Mouse (Mus musculus): ENCODE results near the gene Pecam1. TPM values are rescaled to one million over a fixed set of nuclear protein-coding genes. Genes with fewer than 3 reads are reported as not detected.
A peak's percentile ranks its signal among the peaks of the same experiment; 100 is the strongest.

Pecam1 gene
- 14.8 and 15.5 TPM in 2 replicates for polyA plus RNA-seq (2016; fragmentation: Nextera tagmentation; extraction: Ambion mirVana)

GRCm38 (mm10) chr11:106750121-106750751 lies at the start of gene Pecam1:
TSS of gene Pecam1 (minus strand) at chr11:106750628.
- no peaks in the 10 kb centered on the region for H3K27me3 ChIP-seq
- H3K9me3 ChIP-seq = 0 out of 2 replicates have a peak, but pooled peaks cover 5% of the 10 kb centered on the region
- H3K27ac ChIP-seq = no peak within 1 kb of the TSS
- no peaks in the 10 kb centered on the region for H3K4me1 ChIP-seq
- 90% methylated on average over 13 of the region's 13 CpGs for WGBS
- no peaks in the 10 kb centered on the region for H3K36me3 ChIP-seq (replicated peaks)
- no peak for ATAC-seq (ENCODE audit: low FRiP score)
- H3K4me3 ChIP-seq (replicated peaks) = no peak within 1 kb of the TSS
- H3K9ac ChIP-seq = no peak within 1 kb of the TSS
- H3K4me2 ChIP-seq = no peak within 1 kb of the TSS

GRCm38 (mm10) chr11:106795679-106796078 lies 45.3 kb upstream of the Pecam1 start:
- H3K4me2 ChIP-seq = no peak overlapping the region
- no peak overlapping the region for H3K27ac ChIP-seq
- no peak overlapping the region for H3K4me3 ChIP-seq (replicated peaks)
- 79% methylated on average over 9 of the region's 9 CpGs for WGBS
- H3K27me3 ChIP-seq = no peaks in the 10 kb centered on the region
- peaks cover 3% of the 10 kb centered on the region; the same call in 1 of the 2 replicates for H3K9me3 ChIP-seq
- H3K4me1 ChIP-seq = no peaks in the 10 kb centered on the region
- peaks cover 75% of the 10 kb centered on the region for H3K36me3 ChIP-seq (replicated peaks)
- H3K9ac ChIP-seq = no peak overlapping the region
- ATAC-seq (ENCODE audit: low FRiP score) = no peak

GRCm38 (mm10) chr11:106793846-106794245 lies 43.4 kb upstream of the Pecam1 start:
- Histone ChIP-seq H3K4me1 (peaks cover 9% of the 10 kb centered on the region), H3K27me3 (no peaks in the 10 kb centered on the region), H3K4me3 (replicated peaks) (no peak overlapping the region), H3K4me2 (no peak overlapping the region), H3K27ac (no peak overlapping the region), H3K36me3 (replicated peaks) (peaks cover 57% of the 10 kb centered on the region), H3K9me3 (peaks cover 3% of the 10 kb centered on the region; the same call in 1 of the 2 replicates), H3K9ac (no peak overlapping the region)
- 80% methylated on average over 4 of the region's 4 CpGs for WGBS
- ATAC-seq (ENCODE audit: low FRiP score) = no peak

GRCm38 (mm10) chr11:106789649-106790048 lies 39.2 kb upstream of the Pecam1 start:
- 0% methylated on average over 6 of the region's 6 CpGs for WGBS

GRCm38 (mm10) chr11:106788775-106789459 lies 38.5 kb upstream of the Pecam1 start, which contains the start of the genes Ddx5 and Cep95:
TSS of gene Ddx5 (minus strand) at chr11:106789185.
TSS of gene Cep95 (plus strand) at chr11:106789252.
- Histone ChIP-seq H3K27me3 (no peaks in the 10 kb centered on the region), H3K4me3 (replicated peaks) (peak within 1 kb of the TSS; percentile 93), H3K36me3 (replicated peaks) (peaks cover 47% of the 10 kb centered on the region), H3K4me1 (peaks cover 25% of the 10 kb centered on the region), H3K9ac (peak within 1 kb of the TSS; percentile 97), H3K4me2 (peak within 1 kb of the TSS; percentile 80), H3K27ac (peak within 1 kb of the TSS; percentile 98), H3K9me3 (no peaks in the 10 kb centered on the region)
- under 1% methylated on average over 58 of the region's 58 CpGs for WGBS
- peak; percentile 93 for ATAC-seq (ENCODE audit: low FRiP score)

More at GRCm38 (mm10) chr11:106789649-106790048, 39.2 kb upstream of the Pecam1 start:
- peak overlapping the region; percentile 97 for H3K9ac ChIP-seq
- peaks cover 22% of the 10 kb centered on the region for H3K4me1 ChIP-seq
- H3K36me3 ChIP-seq (replicated peaks) = peaks cover 47% of the 10 kb centered on the region
- H3K9me3 ChIP-seq = no peaks in the 10 kb centered on the region
- H3K4me3 ChIP-seq (replicated peaks) = peak overlapping the region; percentile 93
- no peaks in the 10 kb centered on the region for H3K27me3 ChIP-seq
- no peak for ATAC-seq (ENCODE audit: low FRiP score)
- H3K27ac ChIP-seq = peak overlapping the region; percentile 98
- peak overlapping the region; percentile 80 for H3K4me2 ChIP-seq

GRCm38 (mm10) chr11:106788026-106788774 lies 37.8 kb upstream of the Pecam1 start:
- H3K27ac ChIP-seq = peak overlapping the region; percentile 98
- H3K36me3 ChIP-seq (replicated peaks) = peaks cover 47% of the 10 kb centered on the region
- WGBS = under 1% methylated on average over 72 of the region's 79 CpGs
- H3K4me1 ChIP-seq = peaks cover 29% of the 10 kb centered on the region
- peak overlapping the region; percentile 80 for H3K4me2 ChIP-seq
- ATAC-seq (ENCODE audit: low FRiP score) = peak; percentile 86
- H3K4me3 ChIP-seq (replicated peaks) = peak overlapping the region; percentile 93
- no peaks in the 10 kb centered on the region for H3K27me3 ChIP-seq
- peak overlapping the region; percentile 97 for H3K9ac ChIP-seq
- H3K9me3 ChIP-seq = no peaks in the 10 kb centered on the region

GRCm38 (mm10) chr11:106787131-106788025 lies 37.0 kb upstream of the Pecam1 start:
- WGBS = under 1% methylated on average over 62 of the region's 65 CpGs
- peaks cover 47% of the 10 kb centered on the region for H3K36me3 ChIP-seq (replicated peaks)

GRCm38 (mm10) chr11:106785043-106785442 lies 34.6 kb upstream of the Pecam1 start:
- no peak for ATAC-seq (ENCODE audit: low FRiP score)
- 91% methylated on average over 1 of the region's 1 CpGs for WGBS
- Histone ChIP-seq H3K27ac (no peak overlapping the region), H3K4me3 (replicated peaks) (no peak overlapping the region), H3K4me2 (peak overlapping the region; percentile 73; the same call in 1 of the 2 replicates), H3K4me1 (peaks cover 24% of the 10 kb centered on the region), H3K36me3 (replicated peaks) (peaks cover 58% of the 10 kb centered on the region), H3K9me3 (no peaks in the 10 kb centered on the region), H3K9ac (no peak overlapping the region), H3K27me3 (no peaks in the 10 kb centered on the region)

More at GRCm38 (mm10) chr11:106787131-106788025, 37.0 kb upstream of the Pecam1 start:
- Histone ChIP-seq H3K27ac (peak overlapping the region; percentile 98), H3K4me2 (peak overlapping the region; percentile 73), H3K4me1 (peaks cover 29% of the 10 kb centered on the region), H3K9ac (peak overlapping the region; percentile 97), H3K9me3 (no peaks in the 10 kb centered on the region), H3K4me3 (replicated peaks) (peak overlapping the region; percentile 93), H3K27me3 (no peaks in the 10 kb centered on the region)
- ATAC-seq (ENCODE audit: low FRiP score) = no peak; the same call in 1 of the 2 replicates

GRCm38 (mm10) chr11:106784476-106784875 lies 34.0 kb upstream of the Pecam1 start:
- Histone ChIP-seq H3K36me3 (replicated peaks) (peaks cover 60% of the 10 kb centered on the region), H3K4me2 (no peak overlapping the region), H3K4me3 (replicated peaks) (no peak overlapping the region), H3K27me3 (no peaks in the 10 kb centered on the region), H3K9me3 (no peaks in the 10 kb centered on the region), H3K9ac (no peak overlapping the region), H3K27ac (no peak overlapping the region), H3K4me1 (peaks cover 25% of the 10 kb centered on the region)
- 81% methylated on average over 2 of the region's 2 CpGs for WGBS
- ATAC-seq (ENCODE audit: low FRiP score) = no peak

- no peak overlapping the region for H3K4me3 ChIP-seq (replicated peaks)
- WGBS = 87% methylated on average over 9 of the region's 9 CpGs
- H3K4me1 ChIP-seq = peaks cover 27% of the 10 kb centered on the region
- no peak overlapping the region for H3K27ac ChIP-seq
- H3K4me2 ChIP-seq = no peak overlapping the region
- peaks cover 60% of the 10 kb centered on the region for H3K36me3 ChIP-seq (replicated peaks)
- no peak overlapping the region for H3K9ac ChIP-seq
- H3K27me3 ChIP-seq = no peaks in the 10 kb centered on the region
- H3K9me3 ChIP-seq = no peaks in the 10 kb centered on the region
- no peak for ATAC-seq (ENCODE audit: low FRiP score)
Measured at GRCm38 (mm10) chr11:106782841-106783764, 32.7 kb upstream of the Pecam1 start.
